Mouse (Mus musculus): ENCODE measurements around the gene Ttpal.
A peak's percentile ranks its signal among the peaks of the same experiment; 100 is the strongest.
"Not testable (repeated sequence)": the region's sequence is repeated elsewhere in the genome, so short reads cannot be mapped to it uniquely, and the experiment has no call there.

Ttpal gene

GRCm38 (mm10) chr2:163621401-163621800 is 19.3 kb downstream of the Ttpal start:
- DNase-seq (ENCODE audit: low read depth, low spot score) = not testable (repeated sequence)

GRCm38 (mm10) chr2:163631223-163631622 is 29.1 kb downstream of the Ttpal start:
- no peak for DNase-seq (ENCODE audit: low read depth, low spot score)

- no peak for DNase-seq (ENCODE audit: low read depth, low spot score)
Measured at GRCm38 (mm10) chr2:163631715-163632114, 29.6 kb downstream of the Ttpal start.

- DNase-seq (ENCODE audit: low read depth, low spot score) = no peak
Measured at GRCm38 (mm10) chr2:163634211-163634610, 32.1 kb downstream of the Ttpal start.

- DNase-seq (ENCODE audit: low read depth, low spot score) = no peak
Measured at GRCm38 (mm10) chr2:163636057-163636456, 33.9 kb downstream of the Ttpal start.

- no peak for DNase-seq (ENCODE audit: low read depth, low spot score)
Measured at GRCm38 (mm10) chr2:163637655-163638266, 35.6 kb downstream of the Ttpal start.

GRCm38 (mm10) chr2:163640493-163640892 is 38.4 kb downstream of the Ttpal start:
- DNase-seq (ENCODE audit: low read depth, low spot score) = no peak

GRCm38 (mm10) chr2:163641681-163642080 is 39.6 kb downstream of the Ttpal start:
- no peak for DNase-seq (ENCODE audit: low read depth, low spot score)

- DNase-seq (ENCODE audit: low read depth, low spot score) = no peak
Measured at GRCm38 (mm10) chr2:163642685-163643575, 40.8 kb downstream of the Ttpal start.

- DNase-seq (ENCODE audit: low read depth, low spot score) = no peak
Measured at GRCm38 (mm10) chr2:163643576-163643971, 41.5 kb downstream of the Ttpal start.

- DNase-seq (ENCODE audit: low read depth, low spot score) = no peak
Measured at GRCm38 (mm10) chr2:163644047-163644446, 41.9 kb downstream of the Ttpal start.

- peak; percentile 95 for DNase-seq (ENCODE audit: low read depth, low spot score)
Measured at GRCm38 (mm10) chr2:163644575-163645385, 42.7 kb downstream of the Ttpal start, which contains the start of gene Serinc3. Serinc3 (minus strand) TSS chr2:163645131.

GRCm38 (mm10) chr2:163645700-163646460 is 43.8 kb downstream of the Ttpal start:
- no peak for DNase-seq (ENCODE audit: low read depth, low spot score)

- no peak for DNase-seq (ENCODE audit: low read depth, low spot score)
Measured at GRCm38 (mm10) chr2:163646461-163647080, 44.5 kb downstream of the Ttpal start.

- DNase-seq (ENCODE audit: low read depth, low spot score) = not testable (repeated sequence)
Measured at GRCm38 (mm10) chr2:163655699-163656098, 53.6 kb downstream of the Ttpal start.

GRCm38 (mm10) chr2:163657486-163657885 is 55.4 kb downstream of the Ttpal start:
- DNase-seq (ENCODE audit: low read depth, low spot score) = no peak

GRCm38 (mm10) chr2:163657975-163658886 is 56.1 kb downstream of the Ttpal start, which contains the start of gene Pkig:
Pkig (plus strand) TSS chr2:163658386.
- DNase-seq (ENCODE audit: low read depth, low spot score) = peak; percentile 70

- no peak for DNase-seq (ENCODE audit: low read depth, low spot score)
Measured at GRCm38 (mm10) chr2:163658941-163659340, 56.8 kb downstream of the Ttpal start.

- DNase-seq (ENCODE audit: low read depth, low spot score) = no peak
Measured at GRCm38 (mm10) chr2:163659431-163659830, 57.3 kb downstream of the Ttpal start.
